Mouse (Mus musculus) forebrain, embryonic 10.5 days (tissue): ENCODE results near the gene Cog3. TPM values are rescaled to one million over a fixed set of nuclear protein-coding genes. Genes with fewer than 3 reads are reported as not detected.

Experiments used
- DNase-seq: peaks from one replicate; pipeline ENCODE4 v3.0.0-alpha.2; 2017; ENCODE audit warnings: low spot score; ENCODE audit errors: extremely low spot score
- H3K27ac ChIP-seq: fragments of 300-500 bp; sonication (generic); 2 replicates; pipeline ENCODE4 v1.5.1; 2016; ENCODE audit warnings: mild to moderate bottlenecking
- H3K27me3 ChIP-seq: fragments of 300-500 bp; sonication (generic); 2 replicates; pipeline ENCODE4 v1.6.1; 2016; ENCODE audit warnings: mild to moderate bottlenecking; ENCODE audit not compliant: poor library complexity, severe bottlenecking
- H3K36me3 ChIP-seq: fragments of 300-500 bp; sonication (generic); replicated peaks from 2 replicates; pipeline ENCODE4 v1.6.1; 2016; ENCODE audit warnings: mild to moderate bottlenecking, moderate library complexity
- H3K4me1 ChIP-seq: fragments of 300-500 bp; sonication (generic); 2 replicates; pipeline ENCODE4 v1.6.1; 2016
- H3K4me3 ChIP-seq: fragments of 300-500 bp; sonication (generic); 2 replicates; pipeline ENCODE4 v1.5.1; 2016; ENCODE audit warnings: mild to moderate bottlenecking, moderate library complexity
- H3K9me3 ChIP-seq: fragments of 300-500 bp; sonication (generic); 2 replicates; pipeline ENCODE4 v1.6.1; 2016; ENCODE audit warnings: mild to moderate bottlenecking, moderate library complexity
- WGBS: fragments of 180-500 bp; shearing (Covaris S2); methylation state at CpG from one replicate; pipeline ENCODE4 v1.1.7; 2016; 5-methylcytosine and 5-hydroxymethylcytosine counted together
- polyA plus RNA-seq: library from polyadenylated mRNA; unstranded; fragments of >200 nt; fragmentation: Nextera tagmentation; extraction: Ambion mirVana; gene quantifications from 2 replicates; pipeline ENCODE4 v1.2.1, GENCODE M21; 2016

Gene Cog3
- polyA plus RNA-seq, 1 experiment from 2014 or later, result 18.6 TPM

DNA sequence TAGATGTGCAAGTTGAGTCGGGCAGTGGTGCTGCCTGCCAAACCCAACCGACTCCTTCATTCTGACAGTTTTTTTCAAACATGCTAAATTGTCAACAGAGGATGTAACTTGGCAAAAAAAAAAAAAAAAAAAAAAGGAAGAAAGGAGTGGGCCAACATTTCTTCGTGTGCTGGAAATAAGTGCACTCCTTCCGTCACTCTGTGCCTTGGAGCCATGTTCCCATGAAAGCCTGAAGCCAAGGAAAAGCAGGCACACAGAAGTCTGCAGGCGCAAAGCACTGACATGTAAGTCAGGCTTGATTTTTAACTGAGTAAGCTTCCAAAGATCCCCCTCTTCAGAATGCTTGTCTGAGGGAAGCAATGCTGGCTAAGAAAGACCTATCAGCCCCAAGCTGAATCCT, 41.6 kb downstream of the Cog3 start:
- DNase-seq, result no peak
- Histone ChIP-seq H3K4me3 (no peak overlapping the region), H3K27me3 (no peaks in the 10 kb centered on the region), H3K9me3 (no peaks in the 10 kb centered on the region), H3K4me1 (peaks cover 6% of the 10 kb centered on the region), H3K27ac (no peak overlapping the region), H3K36me3 (peaks cover 85% of the 10 kb centered on the region)
- 94% methylated on average over 5 of the region's 5 CpGs for WGBS

DNA sequence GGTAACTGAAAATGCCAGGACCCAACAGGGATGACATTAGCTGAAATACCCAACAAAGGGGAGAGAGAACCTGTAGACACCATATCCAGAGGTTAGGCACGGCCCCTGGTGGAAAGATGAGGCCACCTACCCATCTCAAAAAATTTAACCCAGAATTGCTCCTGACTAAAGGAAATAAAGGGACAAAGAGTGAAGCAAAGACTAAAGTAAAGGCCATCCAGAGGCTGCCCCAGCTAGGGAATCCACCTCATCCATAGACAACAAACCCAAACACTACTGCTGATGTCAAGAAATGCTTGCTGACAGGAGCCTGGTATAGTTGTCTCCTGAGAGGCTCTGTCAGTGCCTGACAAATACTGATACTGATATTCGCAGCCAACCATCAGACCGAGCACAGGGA, 42.6 kb downstream of the Cog3 start:
- Histone ChIP-seq H3K27ac (no peak overlapping the region), H3K4me3 (no peak overlapping the region), H3K27me3 (no peaks in the 10 kb centered on the region), H3K4me1 (peaks cover 8% of the 10 kb centered on the region), H3K9me3 (no peaks in the 10 kb centered on the region), H3K36me3 (peaks cover 85% of the 10 kb centered on the region)
- DNase-seq, result no peak
- 97% methylated on average over 3 of the region's 3 CpGs for WGBS

DNA sequence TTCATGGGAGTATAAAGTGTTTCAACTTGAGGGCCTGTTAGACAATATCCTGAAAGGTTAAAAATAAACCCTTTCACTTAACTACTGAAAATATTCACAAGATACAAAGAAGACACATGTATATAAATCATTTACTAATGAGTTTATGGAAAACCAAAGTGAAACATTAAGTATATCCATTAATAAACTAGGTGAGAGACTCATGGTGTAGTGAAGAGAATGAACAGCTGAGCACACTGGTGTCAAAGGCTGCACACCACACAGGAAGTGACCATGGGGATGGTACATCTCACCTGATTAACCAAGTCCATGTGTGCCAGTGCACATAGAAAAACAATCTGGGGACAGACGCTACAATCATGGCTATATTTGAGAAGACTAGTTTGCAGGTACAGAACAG, 45.3 kb downstream of the Cog3 start:
- H3K27me3 ChIP-seq, result no peaks in the 10 kb centered on the region
- WGBS, result 92% methylated on average over 1 of the region's 1 CpGs

DNA sequence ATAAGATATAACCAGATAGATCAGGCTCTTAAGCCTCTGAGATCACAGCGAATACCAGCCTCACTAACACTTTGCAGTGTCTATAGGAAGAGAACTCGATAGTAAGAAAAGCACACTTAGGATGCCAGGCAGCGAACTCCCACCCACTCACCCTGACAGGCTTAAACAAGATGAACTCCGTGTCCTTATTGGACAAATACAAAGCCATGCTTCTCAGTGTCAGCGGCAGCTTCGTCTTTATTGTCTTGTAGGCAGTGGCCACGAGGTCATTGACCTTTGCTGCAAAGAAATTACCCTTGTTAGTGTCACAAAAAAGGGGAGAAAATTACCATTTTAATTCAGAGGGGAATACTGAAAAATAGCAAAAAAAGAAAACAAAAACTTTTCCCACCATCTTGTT, 46.5 kb downstream of the Cog3 start:
- no peak for DNase-seq
- Histone ChIP-seq H3K4me1 (peaks cover 8% of the 10 kb centered on the region), H3K36me3 (peaks cover 88% of the 10 kb centered on the region), H3K27ac (no peak overlapping the region), H3K27me3 (no peaks in the 10 kb centered on the region), H3K4me3 (no peak overlapping the region), H3K9me3 (no peaks in the 10 kb centered on the region)
- WGBS, result 56% methylated on average over 7 of the region's 7 CpGs

More for the DNA sequence above, 45.3 kb downstream of the Cog3 start:
- no peak for DNase-seq
- no peaks in the 10 kb centered on the region for H3K9me3 ChIP-seq
- peaks cover 86% of the 10 kb centered on the region for H3K36me3 ChIP-seq
- H3K4me3 ChIP-seq, result no peak overlapping the region
- H3K27ac ChIP-seq, result no peak overlapping the region
- peaks cover 8% of the 10 kb centered on the region for H3K4me1 ChIP-seq

DNA sequence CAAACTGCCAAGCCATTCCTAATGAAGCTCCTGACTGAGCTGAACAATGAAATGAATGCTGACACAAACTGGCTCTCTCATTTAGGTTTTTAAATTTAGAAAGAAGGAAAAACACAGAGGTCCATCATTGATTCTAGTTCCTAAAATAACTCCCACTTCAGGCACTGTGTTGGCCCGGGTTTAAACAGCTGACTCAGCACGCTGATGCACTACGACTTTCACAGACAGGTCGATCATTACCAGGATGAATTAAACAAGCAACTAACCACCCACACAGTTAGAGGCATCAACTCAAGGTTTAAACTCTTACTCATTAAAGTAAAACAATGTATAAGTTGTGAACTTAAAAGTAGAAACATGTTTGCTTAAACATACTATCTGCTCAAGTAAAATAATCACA, 47.7 kb downstream of the Cog3 start:
- Histone ChIP-seq H3K27me3 (no peaks in the 10 kb centered on the region), H3K9me3 (no peaks in the 10 kb centered on the region), H3K36me3 (peaks cover 83% of the 10 kb centered on the region), H3K27ac (no peak overlapping the region), H3K4me1 (peaks cover 8% of the 10 kb centered on the region), H3K4me3 (no peak overlapping the region)
- no peak for DNase-seq
- WGBS, result 92% methylated on average over 4 of the region's 4 CpGs

DNA sequence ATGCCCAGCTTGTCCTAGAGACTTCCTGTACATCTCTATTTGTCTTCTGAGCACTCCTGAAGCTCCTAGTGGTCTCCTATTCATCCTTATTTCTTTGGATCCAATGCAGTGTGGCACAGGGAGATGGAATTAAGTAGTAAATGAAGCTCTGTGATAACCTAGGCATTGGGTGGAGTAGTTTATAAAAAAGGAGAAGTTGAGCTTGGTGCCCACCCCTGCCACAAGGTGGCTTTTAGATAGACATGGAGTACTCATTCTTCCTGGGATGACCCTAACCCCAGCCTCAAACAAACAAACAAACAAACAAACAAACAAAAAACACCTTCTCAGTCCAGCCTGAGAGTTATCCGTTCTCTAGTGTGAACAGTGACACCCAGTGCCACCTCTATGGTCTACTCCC, 56.4 kb downstream of the Cog3 start:
- WGBS, result 94% methylated on average over 1 of the region's 1 CpGs
- peaks cover 15% of the 10 kb centered on the region for H3K36me3 ChIP-seq
- no peak overlapping the region for H3K27ac ChIP-seq
- H3K9me3 ChIP-seq, result no peaks in the 10 kb centered on the region
- H3K27me3 ChIP-seq, result no peaks in the 10 kb centered on the region
- no peak for DNase-seq
- no peaks in the 10 kb centered on the region for H3K4me1 ChIP-seq
- H3K4me3 ChIP-seq, result no peak overlapping the region

DNA sequence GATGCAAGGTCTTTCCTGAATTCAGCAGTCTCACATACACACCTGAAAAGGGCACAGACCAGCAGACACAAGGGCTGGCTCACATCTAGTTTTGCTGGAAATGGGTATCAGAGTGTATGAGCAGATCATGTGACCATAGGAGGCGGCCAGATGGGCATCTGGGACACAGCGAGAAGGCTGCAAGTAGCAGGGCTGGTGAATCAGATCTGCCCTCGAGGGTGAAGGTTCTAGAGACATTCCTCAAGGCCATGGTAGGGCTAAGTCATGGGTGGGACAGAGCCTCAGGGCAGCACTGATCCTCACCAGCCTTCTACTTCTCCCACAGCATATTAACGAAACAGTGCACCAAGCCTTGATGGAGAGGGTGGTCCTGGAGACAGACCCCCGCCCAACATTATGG, 58.2 kb downstream of the Cog3 start:
- Histone ChIP-seq H3K27ac (no peak overlapping the region), H3K27me3 (no peaks in the 10 kb centered on the region), H3K4me1 (no peaks in the 10 kb centered on the region), H3K4me3 (no peak overlapping the region), H3K36me3 (peaks cover 2% of the 10 kb centered on the region), H3K9me3 (no peaks in the 10 kb centered on the region)
- no peak for DNase-seq
- 90% methylated on average over 5 of the region's 5 CpGs for whole genome bisulfite sequencing

DNA sequence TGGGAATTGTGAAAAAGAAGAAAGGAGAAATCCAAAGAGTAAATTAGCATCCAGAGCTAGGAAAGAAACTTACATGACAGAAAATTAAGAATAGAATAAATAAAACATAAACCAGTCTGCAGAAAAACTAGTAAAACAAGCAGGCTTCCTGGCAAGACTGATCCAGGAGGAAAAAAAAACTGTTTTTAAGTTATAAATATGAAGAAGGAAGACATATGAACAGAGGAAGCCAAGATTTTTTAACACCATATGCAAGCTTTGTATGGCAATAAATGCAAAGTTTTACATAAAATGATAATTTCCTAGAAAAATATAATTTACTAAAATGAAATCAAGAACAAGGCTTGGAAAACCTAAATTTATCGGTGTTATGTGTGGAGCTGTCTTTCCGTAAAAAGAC, 63.9 kb downstream of the Cog3 start:
- Histone ChIP-seq H3K4me3 (no peak overlapping the region), H3K27ac (no peak overlapping the region), H3K36me3 (no peaks in the 10 kb centered on the region), H3K9me3 (no peaks in the 10 kb centered on the region), H3K27me3 (no peaks in the 10 kb centered on the region), H3K4me1 (no peaks in the 10 kb centered on the region)
- 94% methylated on average over 2 of the region's 2 CpGs for WGBS
- DNase-seq, result no peak

DNA sequence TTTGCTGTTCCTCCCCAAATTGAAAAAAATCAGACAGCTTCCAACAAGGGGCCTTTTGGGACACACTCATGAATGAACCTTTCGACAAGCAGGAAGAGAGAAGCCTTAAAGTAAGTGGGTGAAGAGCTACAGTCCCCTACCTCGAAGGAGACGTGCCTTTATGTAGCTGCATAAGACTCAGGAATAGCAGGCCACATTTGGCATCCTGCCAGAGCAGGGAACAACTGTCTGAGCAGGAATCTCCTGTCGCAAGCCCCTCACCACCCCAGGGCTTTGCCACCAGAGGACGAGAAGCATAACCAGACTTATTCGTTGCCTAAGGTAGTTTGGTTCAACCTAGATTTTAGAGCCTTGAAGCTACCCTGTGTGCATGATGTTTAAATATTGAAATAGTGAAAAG, 78.0 kb downstream of the Cog3 start:
- Histone ChIP-seq H3K9me3 (no peaks in the 10 kb centered on the region), H3K4me1 (peaks cover 6% of the 10 kb centered on the region; the same call in 1 of the 2 replicates), H3K36me3 (no peaks in the 10 kb centered on the region), H3K27ac (no peak overlapping the region), H3K27me3 (no peaks in the 10 kb centered on the region), H3K4me3 (no peak overlapping the region)
- DNase-seq, result no peak
- WGBS, result 80% methylated on average over 6 of the region's 6 CpGs

DNA sequence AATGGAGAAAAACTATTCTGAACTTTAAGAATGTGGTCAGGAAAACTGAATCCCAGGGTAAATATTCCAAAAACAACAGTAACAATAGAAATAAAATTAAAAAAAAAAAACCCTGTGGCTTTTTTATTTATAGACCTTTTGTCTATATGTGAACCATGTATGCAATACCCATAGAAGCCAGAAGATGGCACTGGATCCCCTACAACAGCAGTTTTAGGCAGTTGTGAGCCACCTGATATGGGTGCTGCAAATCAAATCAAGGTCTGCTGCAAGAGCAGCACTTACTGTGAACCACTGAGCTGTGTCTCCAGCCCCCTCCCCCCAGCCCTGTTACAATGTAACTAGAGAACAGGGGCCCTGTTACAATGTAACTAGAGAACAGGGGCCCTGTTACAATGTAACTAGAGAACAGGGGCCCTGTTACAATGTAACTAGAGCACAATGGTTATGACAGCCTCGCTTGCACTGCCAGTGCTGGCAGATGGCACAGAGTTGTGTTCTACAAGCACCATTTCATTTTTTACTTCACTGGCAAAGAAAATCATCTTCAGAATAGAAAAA, 85.2 kb downstream of the Cog3 start:
- H3K36me3 ChIP-seq, result no peaks in the 10 kb centered on the region
- H3K4me3 ChIP-seq, result no peak overlapping the region
- H3K9me3 ChIP-seq, result peaks cover 2% of the 10 kb centered on the region; the same call in 1 of the 2 replicates
- H3K4me1 ChIP-seq, result no peaks in the 10 kb centered on the region
- H3K27ac ChIP-seq, result no peak overlapping the region
- no peaks in the 10 kb centered on the region for H3K27me3 ChIP-seq
- 85% methylated on average over 1 of the region's 1 CpGs for WGBS
- DNase-seq, result no peak

DNA sequence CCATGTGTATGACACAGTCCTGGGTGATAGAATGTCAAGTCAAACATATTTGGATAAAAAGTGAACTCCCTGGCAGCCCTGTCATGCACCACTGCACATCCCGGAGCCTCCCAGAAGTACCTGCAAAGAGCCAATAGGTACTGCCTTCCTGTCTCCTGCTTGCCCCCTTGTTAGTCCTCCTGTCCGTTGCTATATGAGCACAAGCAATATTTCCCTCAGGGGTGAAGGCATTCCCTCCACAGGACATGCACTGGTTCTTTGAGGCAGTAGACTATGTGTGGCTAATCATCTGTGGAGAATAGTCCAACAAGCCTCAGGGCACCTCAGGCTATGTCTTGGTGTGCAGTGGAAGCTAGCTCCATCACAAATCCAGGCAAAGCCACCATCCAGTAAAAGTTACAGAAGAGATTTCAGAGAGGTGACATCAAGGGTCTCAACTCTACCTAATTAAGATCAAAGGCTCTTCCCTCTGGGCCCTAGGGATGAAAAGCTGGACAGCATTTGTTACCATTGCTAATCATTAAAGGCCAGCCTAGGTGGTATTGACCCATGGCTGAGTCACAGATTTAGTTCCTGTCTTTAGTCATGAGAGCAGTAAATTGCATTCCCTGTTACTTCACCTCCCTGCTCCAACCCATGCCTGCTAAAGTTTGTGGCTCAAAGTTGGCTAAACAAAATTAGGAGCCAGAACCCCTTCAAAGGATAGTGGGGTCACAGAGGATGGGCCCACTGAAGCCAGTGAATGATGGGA, 88.7 kb downstream of the Cog3 start:
- H3K9me3 ChIP-seq, result peaks cover 2% of the 10 kb centered on the region; the same call in 1 of the 2 replicates
- H3K27me3 ChIP-seq, result no peaks in the 10 kb centered on the region
- H3K4me1 ChIP-seq, result no peaks in the 10 kb centered on the region
- no peak for DNase-seq
- no peak overlapping the region for H3K4me3 ChIP-seq
- WGBS, result 82% methylated on average over 2 of the region's 2 CpGs
- H3K36me3 ChIP-seq, result no peaks in the 10 kb centered on the region
- no peak overlapping the region for H3K27ac ChIP-seq

DNA sequence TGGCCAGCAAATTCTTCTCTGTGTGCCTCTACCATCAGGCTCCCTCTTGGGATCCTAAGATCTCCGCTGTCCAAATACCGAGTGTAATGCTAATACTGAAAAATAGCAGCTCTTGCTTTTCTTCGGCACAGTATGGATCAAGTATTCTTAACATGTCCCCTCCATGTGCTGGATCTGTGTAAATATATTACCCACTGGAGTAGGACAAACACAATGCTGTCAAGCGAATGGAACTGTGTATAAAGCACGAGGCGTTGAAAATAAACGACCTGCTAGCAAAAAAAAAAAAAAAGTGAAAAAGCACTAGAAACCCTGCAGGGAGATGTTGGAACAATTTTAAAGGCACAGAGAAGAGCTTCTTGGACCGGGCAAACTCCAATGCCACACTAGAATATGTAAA, 92.8 kb downstream of the Cog3 start:
- no peak for DNase-seq
- WGBS, result 84% methylated on average over 8 of the region's 8 CpGs
- no peaks in the 10 kb centered on the region for H3K9me3 ChIP-seq
- H3K27ac ChIP-seq, result no peak overlapping the region
- no peaks in the 10 kb centered on the region for H3K4me1 ChIP-seq
- H3K36me3 ChIP-seq, result no peaks in the 10 kb centered on the region
- no peaks in the 10 kb centered on the region for H3K27me3 ChIP-seq
- no peak overlapping the region for H3K4me3 ChIP-seq

DNA sequence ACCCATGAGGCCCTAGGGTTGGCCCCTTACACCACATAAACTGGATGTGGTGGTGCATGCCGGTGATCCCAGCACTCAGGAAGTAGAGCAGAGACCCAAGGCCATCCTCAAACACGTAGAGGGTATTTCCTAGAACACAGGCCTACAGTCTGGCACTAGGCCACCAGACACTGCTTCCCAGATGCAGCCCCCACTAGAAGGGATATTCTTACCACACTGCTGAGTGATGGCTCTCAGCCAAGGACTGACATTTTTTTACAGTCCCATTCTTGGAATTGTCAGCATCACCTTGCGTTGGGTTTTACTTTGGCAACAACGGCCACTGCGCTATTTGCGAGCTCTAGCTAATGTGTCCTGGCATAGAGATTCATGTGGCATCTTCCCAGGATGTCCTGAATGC, 93.4 kb downstream of the Cog3 start:
- no peak overlapping the region for H3K27ac ChIP-seq
- WGBS, result 92% methylated on average over 6 of the region's 6 CpGs
- no peaks in the 10 kb centered on the region for H3K27me3 ChIP-seq
- no peaks in the 10 kb centered on the region for H3K9me3 ChIP-seq
- DNase-seq, result no peak
- H3K4me3 ChIP-seq, result no peak overlapping the region
- no peaks in the 10 kb centered on the region for H3K36me3 ChIP-seq
- H3K4me1 ChIP-seq, result no peaks in the 10 kb centered on the region
